Mouse (Mus musculus) kidney, postnatal 0 days (tissue): Measurements from ENCODE around the gene B3gat3. TPM values are rescaled to one million over a fixed set of nuclear protein-coding genes. Genes with fewer than 3 reads are reported as not detected.

ENCODE experiments used
- ATAC-seq: fragments of 200-750 bp; cut with Nextera tagmentation; replicated peaks from 2 replicates; pipeline ENCODE4 v1.8.0; 2017; ENCODE audit warnings: low read depth, moderate number of reproducible peaks, moderate TSS enrichment, moderate library complexity; ENCODE audit not compliant: low FRiP score
- DNase-seq: peaks from one replicate; pipeline ENCODE4 v3.0.0-alpha.2; 2016; ENCODE audit warnings: low spot score
- H3K27ac ChIP-seq: fragments of 300-500 bp; sonication (generic); 2 replicates; pipeline ENCODE4 v1.5.1; 2014; ENCODE audit warnings: mild to moderate bottlenecking
- H3K27me3 ChIP-seq: fragments of 300-500 bp; sonication (generic); 2 replicates; pipeline ENCODE4 v1.6.1; 2014; ENCODE audit warnings: low read length, mixed read lengths; ENCODE audit not compliant: insufficient read depth
- H3K36me3 ChIP-seq: fragments of 300-500 bp; sonication (generic); 2 replicates; pipeline ENCODE4 v1.6.1; 2014; ENCODE audit warnings: low read length, mixed read lengths; ENCODE audit not compliant: insufficient read depth
- H3K4me1 ChIP-seq: fragments of 300-500 bp; sonication (generic); replicated peaks from 2 replicates; pipeline ENCODE4 v1.6.1; 2014; ENCODE audit warnings: antibody characterized with exemption, low read length, mixed read lengths; ENCODE audit not compliant: insufficient read depth
- H3K4me2 ChIP-seq: fragments of 300-500 bp; sonication (generic); 2 replicates; pipeline ENCODE4 v1.6.1; 2014; ENCODE audit warnings: mild to moderate bottlenecking, low read length, moderate library complexity, mixed read lengths
- H3K4me3 ChIP-seq: fragments of 300-500 bp; sonication (generic); replicated peaks from 2 replicates; pipeline ENCODE4 v1.5.1; 2014; ENCODE audit warnings: low read depth, low read length
- H3K9ac ChIP-seq: fragments of 300-500 bp; sonication (generic); 2 replicates; pipeline ENCODE4 v1.6.1; 2014; ENCODE audit warnings: low read depth, low read length
- H3K9me3 ChIP-seq: fragments of 300-500 bp; sonication (generic); replicated peaks from 2 replicates; pipeline ENCODE4 v1.6.1; 2016; ENCODE audit warnings: low read length, inconsistent platforms, mixed read lengths
- CTCF ChIP-seq: IDR thresholded peaks from 2 replicates; pipeline ENCODE4 v1.5.1; 2016; ENCODE audit warnings: antibody characterized with exemption, low read depth, mild to moderate bottlenecking, moderate library complexity
- WGBS: fragments of 180-500 bp; shearing (Covaris S2); extraction: QIAGEN DNeasy Blood & Tissue Kit; methylation state at CpG from one replicate; pipeline ENCODE4 v1.1.7; 2014; 5-methylcytosine and 5-hydroxymethylcytosine counted together
- polyA plus RNA-seq: library from polyadenylated mRNA; unstranded; fragments of >200 nt; fragmentation: Nextera tagmentation; extraction: Ambion mirVana; gene quantifications from 2 replicates; pipeline ENCODE4 v1.2.1, GENCODE M21; 2015

The B3gat3 gene
- polyA plus RNA-seq, 1 experiment from 2014 or later, result 44.0 TPM

GRCm38 (mm10) chr19:8954171-8954570, 34.0 kb downstream of the B3gat3 start:
- Histone ChIP-seq H3K4me1 (no peaks in the 10 kb centered on the region), H3K9ac (peak overlapping the region; percentile 70), H3K27ac (peak overlapping the region; percentile 51; the same call in 1 of the 2 replicates), H3K36me3 (peaks cover 39% of the 10 kb centered on the region), H3K4me3 (peak overlapping the region; percentile 77), H3K4me2 (peak overlapping the region; percentile 80), H3K9me3 (no peaks in the 10 kb centered on the region), H3K27me3 (no peaks in the 10 kb centered on the region)
- 4% methylated on average over 9 of the region's 9 CpGs for WGBS
- no peak for TF ChIP-seq CTCF
- ATAC-seq (no peak), DNase-seq (no peak)

- no peaks in the 10 kb centered on the region for H3K9me3 ChIP-seq
- 89% methylated on average over 2 of the region's 2 CpGs for WGBS
- peaks cover 62% of the 10 kb centered on the region for H3K36me3 ChIP-seq
- H3K4me3 ChIP-seq, result no peak overlapping the region
- ATAC-seq, result no peak
- no peaks in the 10 kb centered on the region for H3K4me1 ChIP-seq
- H3K27me3 ChIP-seq, result no peaks in the 10 kb centered on the region
- no peak for TF ChIP-seq CTCF
- H3K4me2 ChIP-seq, result no peak overlapping the region
- no peak for DNase-seq
- H3K27ac ChIP-seq, result no peak overlapping the region
- no peak overlapping the region for H3K9ac ChIP-seq
Measured at GRCm38 (mm10) chr19:8962256-8962655, 42.1 kb downstream of the B3gat3 start.

- Histone ChIP-seq H3K9me3 (no peaks in the 10 kb centered on the region), H3K9ac (peak overlapping the region; percentile 9; the same call in 1 of the 2 replicates), H3K4me2 (no peak overlapping the region), H3K4me3 (no peak overlapping the region), H3K27me3 (no peaks in the 10 kb centered on the region), H3K36me3 (peaks cover 60% of the 10 kb centered on the region), H3K4me1 (0 out of 2 replicates have a peak, but pooled peaks cover 5% of the 10 kb centered on the region), H3K27ac (peak overlapping the region; percentile 94; the same call in 1 of the 2 replicates)
- 81% methylated on average over 11 of the region's 11 CpGs for WGBS
- TF ChIP-seq CTCF, result no peak
- no peak for ATAC-seq
- DNase-seq, result no peak
Measured at GRCm38 (mm10) chr19:8965075-8965474, 44.9 kb downstream of the B3gat3 start.

GRCm38 (mm10) chr19:8965771-8966170, 45.6 kb downstream of the B3gat3 start:
- H3K9me3 ChIP-seq, result no peaks in the 10 kb centered on the region
- peak overlapping the region; percentile 94 for H3K27ac ChIP-seq
- 0 out of 2 replicates have a peak, but pooled peaks cover 5% of the 10 kb centered on the region for H3K4me1 ChIP-seq
- H3K27me3 ChIP-seq, result no peaks in the 10 kb centered on the region
- H3K4me2 ChIP-seq, result peak overlapping the region; percentile 54
- WGBS, result 74% methylated on average over 8 of the region's 8 CpGs
- DNase-seq, result no peak
- no peak for TF ChIP-seq CTCF
- H3K4me3 ChIP-seq, result peak overlapping the region; percentile 89
- ATAC-seq, result no peak
- peak overlapping the region; percentile 61 for H3K9ac ChIP-seq
- peaks cover 60% of the 10 kb centered on the region for H3K36me3 ChIP-seq

GRCm38 (mm10) chr19:8966198-8966589, 46.0 kb downstream of the B3gat3 start:
- DNase-seq (peak; percentile 30), ATAC-seq (no peak)
- no peak for TF ChIP-seq CTCF
- Histone ChIP-seq H3K4me3 (peak overlapping the region; percentile 89), H3K36me3 (peaks cover 64% of the 10 kb centered on the region), H3K9ac (peak overlapping the region; percentile 61), H3K27me3 (no peaks in the 10 kb centered on the region), H3K27ac (peak overlapping the region; percentile 94), H3K4me2 (peak overlapping the region; percentile 54), H3K4me1 (0 out of 2 replicates have a peak, but pooled peaks cover 5% of the 10 kb centered on the region), H3K9me3 (no peaks in the 10 kb centered on the region)
- 20% methylated on average over 5 of the region's 5 CpGs for WGBS

GRCm38 (mm10) chr19:8966590-8967372, 46.6 kb downstream of the B3gat3 start, which contains the start of gene Eef1g:
TSS of gene Eef1g (plus strand) at chr19:8967041.
- Histone ChIP-seq H3K4me1 (0 out of 2 replicates have a peak, but pooled peaks cover 5% of the 10 kb centered on the region), H3K36me3 (peaks cover 64% of the 10 kb centered on the region), H3K27me3 (no peaks in the 10 kb centered on the region), H3K9me3 (no peaks in the 10 kb centered on the region), H3K4me3 (peak within 1 kb of the TSS; percentile 89), H3K27ac (peak within 1 kb of the TSS; percentile 94), H3K9ac (peak within 1 kb of the TSS; percentile 94), H3K4me2 (peak within 1 kb of the TSS; percentile 81)
- no peak for TF ChIP-seq CTCF
- under 1% methylated on average over 52 of the region's 52 CpGs for WGBS
- ATAC-seq (peak; percentile 99), DNase-seq (peak; percentile 100)
